Mouse (Mus musculus) gastrocnemius, adult 8-10 months (tissue): ENCODE results near the gene Mbnl1. TPM values are rescaled to one million over a fixed set of nuclear protein-coding genes. Genes with fewer than 3 reads are reported as not detected.

Experiments used
- DNase-seq, 2 experiments: peaks; one replicate each; pipeline ENCODE4 v3.0.0; 2022; ENCODE audit warnings: low spot score in 2 of 2
- total RNA-seq, 4 experiments: library from RNA; stranded (reverse); gene quantifications; 2 replicates each; pipeline ENCODE4 v1.2.4; 2022

The Mbnl1 gene
- total RNA-seq, 4 experiments from 2014 or later: 579 to 697 (median 625) TPM

- no peak for DNase-seq
Observed at GRCm38 (mm10) chr3:60603637-60604036, 131.0 kb downstream of the Mbnl1 start.

DNA sequence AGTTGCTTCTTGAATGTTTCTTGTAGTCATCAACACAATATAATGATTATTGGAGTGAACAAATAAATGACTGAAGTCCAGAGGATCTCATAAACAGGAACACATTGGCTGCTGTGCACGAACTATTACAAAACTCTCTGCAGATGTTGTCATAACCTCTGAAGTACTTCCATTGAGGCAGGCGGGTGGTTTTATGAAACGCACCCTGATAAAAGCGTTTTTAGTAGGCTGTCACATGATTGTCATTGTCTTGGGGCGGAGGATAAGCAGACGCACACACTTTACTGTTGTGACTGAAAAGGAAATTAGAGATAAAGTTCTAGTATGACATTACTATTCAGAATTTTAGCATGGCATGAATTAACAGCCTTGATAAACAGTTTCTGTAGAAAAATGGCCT is 131.6 kb downstream of the Mbnl1 start:
- no peak for DNase-seq

DNA sequence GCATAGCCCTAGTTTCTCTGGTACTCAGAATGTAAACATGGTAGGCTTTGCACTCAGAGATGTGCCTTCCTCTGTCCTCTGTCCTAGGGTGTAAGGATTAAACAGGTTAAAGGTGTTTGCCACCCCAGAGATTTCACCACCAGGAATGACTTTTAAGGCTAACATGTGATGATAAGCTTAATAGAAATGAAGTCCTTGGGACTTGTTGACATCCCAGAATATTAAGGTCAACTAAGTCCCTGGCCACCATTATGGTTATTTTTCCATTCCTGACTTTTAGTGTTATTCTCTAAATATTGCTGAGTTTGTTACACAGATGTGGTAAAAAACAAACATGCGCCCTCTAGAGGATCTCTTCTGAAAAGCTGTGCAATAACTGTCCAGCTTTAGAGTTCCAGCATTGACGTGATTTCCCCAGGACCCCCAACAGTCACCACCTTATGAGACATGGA is 136.3 kb downstream of the Mbnl1 start:
- no peak for DNase-seq

- no peak for DNase-seq
Observed at GRCm38 (mm10) chr3:60611839-60612238, 139.2 kb downstream of the Mbnl1 start.

DNA sequence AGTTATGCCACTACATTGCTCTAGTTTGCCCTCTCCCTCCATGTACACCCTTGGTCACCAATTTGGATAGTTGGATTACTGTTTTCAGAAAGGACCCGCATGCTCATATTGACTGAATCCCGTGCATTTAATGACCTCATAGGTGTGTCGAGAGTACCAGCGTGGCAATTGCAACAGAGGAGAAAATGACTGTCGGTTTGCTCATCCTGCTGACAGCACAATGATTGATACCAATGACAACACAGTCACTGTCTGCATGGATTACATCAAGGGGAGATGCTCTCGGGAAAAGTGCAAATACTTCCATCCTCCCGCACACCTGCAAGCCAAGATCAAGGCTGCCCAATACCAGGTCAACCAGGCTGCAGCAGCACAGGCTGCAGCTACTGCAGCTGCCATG is 140.5 kb downstream of the Mbnl1 start:
- DNase-seq: no peak

- DNase-seq: no peak
Observed at GRCm38 (mm10) chr3:60614516-60614915, 141.9 kb downstream of the Mbnl1 start.

DNA sequence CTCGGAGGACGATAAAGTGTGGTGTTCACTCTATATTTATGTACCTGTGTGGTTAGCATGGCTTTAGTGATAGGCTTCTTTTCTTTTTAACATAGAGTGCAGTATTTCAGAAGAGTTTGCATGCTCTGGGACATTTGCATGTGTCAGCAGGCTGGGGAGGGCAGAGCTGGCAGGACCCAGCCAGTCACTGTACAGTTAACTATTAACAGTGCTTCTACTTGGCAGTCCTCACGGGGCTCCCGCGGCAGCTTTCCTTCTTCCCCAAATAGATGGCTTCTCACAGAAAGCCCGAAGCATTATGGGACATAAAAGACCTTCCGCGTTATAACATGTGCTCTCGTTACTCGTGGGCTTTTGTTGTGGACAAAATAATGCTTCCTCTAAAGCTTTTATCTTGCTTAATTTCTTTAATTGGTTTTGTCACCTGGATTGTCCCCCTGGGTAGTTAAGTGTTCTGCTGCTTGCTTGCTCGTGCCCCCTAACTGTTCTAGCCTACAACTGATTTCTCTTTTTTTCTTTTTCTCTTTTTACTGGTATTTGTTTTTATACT is 142.5 kb downstream of the Mbnl1 start:
- no peak for DNase-seq

GRCm38 (mm10) chr3:60615615-60616014 is 143.0 kb downstream of the Mbnl1 start:
- no peak for DNase-seq

DNA sequence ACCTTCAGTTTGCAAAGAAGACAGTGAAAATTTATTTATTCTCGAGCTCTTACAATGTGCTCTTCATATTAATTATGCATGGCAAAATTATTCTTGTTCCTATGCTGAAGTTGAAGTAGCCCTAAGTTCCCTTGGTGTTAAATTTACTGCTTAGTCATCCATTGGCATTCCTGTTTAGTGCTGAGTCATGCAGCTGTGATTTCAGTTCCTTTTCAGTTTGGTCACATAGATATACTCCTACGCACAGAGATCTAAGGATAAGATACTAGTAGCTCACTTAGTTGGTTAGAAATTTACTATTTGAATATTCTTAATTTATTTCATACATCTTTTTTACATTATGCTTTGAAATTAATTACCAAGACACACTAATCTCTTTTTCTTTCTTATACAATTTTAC is 143.5 kb downstream of the Mbnl1 start:
- no peak for DNase-seq

- DNase-seq: no peak
Observed at GRCm38 (mm10) chr3:60617643-60618042, 145.0 kb downstream of the Mbnl1 start.

GRCm38 (mm10) chr3:60620236-60620635 is 147.6 kb downstream of the Mbnl1 start:
- no peak for DNase-seq

GRCm38 (mm10) chr3:60631183-60631582 is 158.6 kb downstream of the Mbnl1 start:
- DNase-seq: no peak

- no peak for DNase-seq
Observed at GRCm38 (mm10) chr3:60631754-60632153, 159.1 kb downstream of the Mbnl1 start.

DNA sequence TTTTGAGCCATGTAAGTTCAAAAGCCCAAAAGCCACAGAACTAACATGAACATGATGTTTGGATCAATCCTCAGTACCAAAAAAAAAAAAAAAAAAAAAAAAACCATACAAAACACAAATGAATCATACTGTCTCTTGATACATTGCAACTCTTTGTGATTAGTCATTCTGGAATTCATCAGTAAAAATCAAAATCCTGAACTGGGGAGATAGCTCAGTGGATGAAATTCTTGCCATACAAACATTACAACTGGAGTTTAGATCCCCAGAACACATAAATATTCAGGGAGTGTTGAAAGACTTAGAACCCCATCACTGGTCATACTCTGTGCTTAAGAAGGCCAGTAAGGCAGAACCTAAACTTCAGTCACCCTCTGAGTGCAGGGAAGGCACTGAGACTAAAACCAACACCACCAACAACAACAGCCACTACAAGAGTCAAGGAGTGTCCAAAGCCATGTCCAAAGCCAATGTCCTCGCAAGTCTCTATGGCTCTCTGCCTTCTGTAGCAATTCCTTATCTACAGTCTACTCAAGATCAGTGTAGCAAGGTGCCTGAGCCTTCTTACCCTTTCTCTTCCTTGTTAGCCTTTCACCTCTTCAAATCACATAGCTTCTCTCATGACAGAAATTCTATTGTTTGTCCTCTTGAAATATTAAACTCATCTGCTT is 160.3 kb downstream of the Mbnl1 start:
- no peak for DNase-seq

DNA sequence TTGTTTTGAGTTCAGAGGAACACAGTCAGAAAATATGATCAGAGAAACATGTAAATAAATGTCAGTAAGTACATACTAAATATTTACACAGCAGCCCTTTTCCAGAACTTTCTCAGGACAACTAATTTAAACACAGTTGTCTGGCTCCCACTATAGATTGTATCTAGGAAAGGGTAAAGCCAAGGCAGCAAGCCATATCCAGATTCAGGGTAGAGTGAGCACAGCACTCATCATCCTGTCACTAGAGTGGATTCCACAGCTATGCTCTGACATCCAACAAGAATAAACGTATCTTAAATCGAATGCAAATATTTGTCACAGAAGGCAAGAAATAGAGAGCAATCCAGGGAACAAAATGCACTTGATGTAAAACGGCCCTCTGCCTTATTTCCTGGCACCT is 165.9 kb downstream of the Mbnl1 start:
- DNase-seq: no peak

GRCm38 (mm10) chr3:60639135-60639534 is 166.5 kb downstream of the Mbnl1 start:
- DNase-seq: no peak

DNA sequence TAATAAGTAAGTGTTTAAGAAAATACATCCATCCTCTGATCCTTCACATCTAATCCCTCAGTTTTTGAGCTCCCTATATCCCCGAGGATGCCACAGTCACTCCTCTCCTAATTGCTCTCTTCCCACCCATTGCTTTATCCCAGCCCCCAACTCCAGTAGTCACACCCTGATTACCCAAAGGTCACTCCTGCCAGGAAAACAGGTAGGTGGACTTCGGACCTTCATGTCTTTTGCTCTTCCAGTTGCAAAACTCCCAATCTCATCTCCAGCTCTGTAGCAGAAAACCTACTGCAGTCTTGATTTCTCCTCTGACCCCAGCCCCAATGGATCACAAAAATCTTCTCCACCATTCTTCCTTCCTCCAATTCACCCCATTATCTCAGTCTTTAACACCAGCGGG is 169.6 kb downstream of the Mbnl1 start:
- no peak for DNase-seq

DNA sequence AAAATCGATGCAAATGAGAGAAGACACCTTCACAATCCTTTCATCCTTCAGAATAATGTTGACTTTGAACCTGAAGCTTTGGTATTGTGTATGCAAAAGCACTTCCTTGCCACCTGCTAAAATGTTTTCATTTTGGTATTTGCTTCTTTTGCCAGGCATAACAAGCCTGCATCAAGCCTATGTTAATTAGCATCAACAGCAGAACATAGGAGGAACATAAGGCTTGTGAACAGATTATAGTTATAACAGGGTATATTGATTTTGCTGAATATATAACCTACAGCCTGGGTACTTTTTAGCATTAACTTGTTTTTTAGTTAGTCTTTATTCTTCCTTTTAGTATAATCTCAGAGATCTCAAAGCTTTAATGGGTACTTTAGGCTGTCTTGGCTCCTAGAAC is 172.9 kb downstream of the Mbnl1 start:
- DNase-seq: no peak

DNA sequence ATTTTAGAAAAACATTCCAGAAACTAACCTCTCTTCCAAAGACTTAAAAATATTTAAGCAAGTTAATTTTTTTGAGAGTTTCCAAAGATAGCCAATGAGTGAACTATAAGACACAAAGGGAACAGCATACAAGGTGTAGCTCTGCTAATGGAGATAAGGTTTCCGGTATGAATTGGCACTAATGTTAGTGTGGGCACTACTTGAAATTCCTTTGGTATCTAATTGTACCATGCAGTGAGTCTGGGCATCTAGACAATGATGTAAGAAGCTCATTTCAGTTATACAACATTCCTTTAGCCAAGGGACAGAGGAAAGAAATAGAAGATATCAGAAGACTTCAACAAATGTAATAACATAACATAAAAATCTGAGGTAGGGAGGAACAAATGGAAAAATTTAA is 175.7 kb downstream of the Mbnl1 start:
- no peak for DNase-seq

GRCm38 (mm10) chr3:60660762-60661161 is 188.1 kb downstream of the Mbnl1 start:
- DNase-seq: no peak
